Mouse (Mus musculus) stomach, postnatal 0 days (tissue): ENCODE measurements around the gene Sowahd.

Experiments used
- CTCF ChIP-seq: IDR thresholded peaks from 2 replicates; pipeline ENCODE4 v1.5.1; 2016; ENCODE audit warnings: antibody characterized with exemption, low read depth, mild to moderate bottlenecking, moderate library complexity
- EP300 ChIP-seq: optimal IDR thresholded peaks from 2 replicates; pipeline ENCODE3; 2016; ENCODE audit warnings: antibody characterized with exemption

- no peak for TF ChIP-seq CTCF
- no peak for TF ChIP-seq EP300
These were observed 30.4 kb upstream of the Sowahd start for GRCm38 (mm10) chrX:37018150-37018654.
